Mouse (Mus musculus): ENCODE measurements around the gene Epas1. TPM values are rescaled to one million over a fixed set of nuclear protein-coding genes. Genes with fewer than 3 reads are reported as not detected.

Epas1 gene
- polyA plus RNA-seq, 1 experiment from 2014 or later = 6.1 TPM

DNA sequence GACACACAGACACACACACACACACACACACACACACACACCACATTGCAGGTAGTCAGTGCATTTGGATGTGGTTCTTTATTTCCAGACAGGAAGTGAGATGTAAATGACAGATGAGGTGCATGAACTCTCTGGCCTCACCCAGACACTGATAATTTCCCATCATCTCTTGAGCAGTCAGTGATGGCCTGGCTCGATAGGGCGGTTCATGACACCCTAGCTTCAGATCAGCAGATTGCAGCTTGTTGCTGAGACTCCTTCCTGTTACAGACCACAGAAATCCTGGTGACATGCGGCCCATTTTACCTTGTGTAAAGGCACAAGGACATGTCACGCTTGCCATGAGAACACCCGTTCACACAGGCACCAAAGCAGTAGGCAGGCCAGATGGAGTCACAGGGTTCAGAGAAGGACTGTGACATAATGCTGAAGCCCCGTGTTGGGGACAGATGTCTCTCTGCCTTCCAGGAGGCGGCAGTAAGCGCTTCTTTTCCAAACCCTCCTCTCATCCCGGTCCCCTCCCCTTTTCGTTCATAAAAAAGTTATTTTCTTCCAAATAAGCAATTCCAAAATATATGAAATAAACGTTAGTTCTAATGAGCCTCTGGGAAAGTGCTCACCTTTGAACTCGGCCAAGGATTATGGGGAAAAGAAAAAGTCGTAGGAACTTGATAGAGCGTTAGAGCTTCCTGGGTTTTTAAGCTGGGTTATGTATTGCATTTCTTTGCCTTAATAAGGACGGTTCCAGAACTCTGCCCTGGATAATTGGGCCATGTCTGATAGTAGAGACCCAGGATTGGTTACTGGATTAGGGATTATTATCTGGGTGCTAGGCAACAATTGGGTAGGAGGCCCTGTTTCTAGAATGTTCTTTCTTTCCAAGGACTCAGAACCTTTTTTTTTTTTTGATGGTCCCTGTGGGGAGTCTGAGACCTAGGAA, 26.0 kb downstream of the Epas1 start:
- H3K27me3 ChIP-seq (replicated peaks; ENCODE audit: control insufficient read depth, insufficient read depth, low read length) = no peaks in the 10 kb centered on the region
- H3K36me3 ChIP-seq (ENCODE audit: control insufficient read depth, insufficient read depth, low read length) = no peaks in the 10 kb centered on the region
- H3K4me2 ChIP-seq (ENCODE audit: low read length) = no peak overlapping the region
- H3K9me3 ChIP-seq (replicated peaks; ENCODE audit: control insufficient read depth, low read length) = no peaks in the 10 kb centered on the region
- no peak overlapping the region for H3K9ac ChIP-seq (ENCODE audit: low read length)
- WGBS = 68% methylated on average over 15 of the region's 15 CpGs
- H3K27ac ChIP-seq (ENCODE audit: low read depth, low read length) = no peak overlapping the region
- H3K4me3 ChIP-seq (ENCODE audit: low read depth, low read length) = no peak overlapping the region
- ATAC-seq (no peak), DNase-seq (ENCODE audit: low spot score) (no peak)
- 0 out of 2 replicates have a peak, but pooled peaks cover 3% of the 10 kb centered on the region for H3K4me1 ChIP-seq (ENCODE audit: control insufficient read depth, insufficient read depth, low read length)

DNA sequence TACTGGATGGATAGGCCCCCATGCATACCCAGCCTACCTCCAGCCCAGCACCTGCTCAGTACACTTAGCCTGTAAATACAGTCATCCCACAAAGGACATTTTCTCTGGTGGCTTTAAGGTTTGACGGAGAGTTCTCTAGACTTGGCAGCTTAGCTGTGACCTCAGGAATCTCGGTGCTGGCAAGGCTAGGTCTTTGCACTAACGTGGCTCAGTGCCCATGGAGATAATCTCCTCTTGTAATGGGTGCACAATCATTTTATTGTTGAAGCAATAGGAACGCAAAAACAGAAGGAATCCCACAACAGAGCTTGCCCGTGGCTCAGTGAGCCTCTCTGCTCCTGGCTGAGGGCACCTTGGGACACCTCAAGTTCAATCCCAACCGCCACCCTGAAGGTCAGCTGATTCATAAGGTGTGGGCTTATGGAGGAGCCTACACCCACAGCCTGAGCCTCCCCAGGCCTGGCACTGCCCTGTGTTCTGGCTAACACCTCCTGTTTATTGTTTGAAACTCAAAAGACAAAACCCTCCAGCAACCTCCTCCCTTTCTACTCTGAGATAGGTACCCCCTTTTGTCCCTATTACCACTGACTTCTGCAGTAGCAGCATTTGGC, 27.3 kb downstream of the Epas1 start:
- H3K27ac ChIP-seq (ENCODE audit: low read depth, low read length) = no peak overlapping the region; the same call in 1 of the 2 replicates
- no peak overlapping the region for H3K4me2 ChIP-seq (ENCODE audit: low read length)
- no peaks in the 10 kb centered on the region for H3K36me3 ChIP-seq (ENCODE audit: control insufficient read depth, insufficient read depth, low read length)
- ATAC-seq (no peak), DNase-seq (ENCODE audit: low spot score) (no peak)
- no peak overlapping the region for H3K4me3 ChIP-seq (ENCODE audit: low read depth, low read length)
- H3K9ac ChIP-seq (ENCODE audit: low read length) = no peak overlapping the region
- H3K9me3 ChIP-seq (replicated peaks; ENCODE audit: control insufficient read depth, low read length) = no peaks in the 10 kb centered on the region
- WGBS = 41% methylated on average over 6 of the region's 6 CpGs
- H3K4me1 ChIP-seq (ENCODE audit: control insufficient read depth, insufficient read depth, low read length) = 0 out of 2 replicates have a peak, but pooled peaks cover 3% of the 10 kb centered on the region
- no peaks in the 10 kb centered on the region for H3K27me3 ChIP-seq (replicated peaks; ENCODE audit: control insufficient read depth, insufficient read depth, low read length)

DNA sequence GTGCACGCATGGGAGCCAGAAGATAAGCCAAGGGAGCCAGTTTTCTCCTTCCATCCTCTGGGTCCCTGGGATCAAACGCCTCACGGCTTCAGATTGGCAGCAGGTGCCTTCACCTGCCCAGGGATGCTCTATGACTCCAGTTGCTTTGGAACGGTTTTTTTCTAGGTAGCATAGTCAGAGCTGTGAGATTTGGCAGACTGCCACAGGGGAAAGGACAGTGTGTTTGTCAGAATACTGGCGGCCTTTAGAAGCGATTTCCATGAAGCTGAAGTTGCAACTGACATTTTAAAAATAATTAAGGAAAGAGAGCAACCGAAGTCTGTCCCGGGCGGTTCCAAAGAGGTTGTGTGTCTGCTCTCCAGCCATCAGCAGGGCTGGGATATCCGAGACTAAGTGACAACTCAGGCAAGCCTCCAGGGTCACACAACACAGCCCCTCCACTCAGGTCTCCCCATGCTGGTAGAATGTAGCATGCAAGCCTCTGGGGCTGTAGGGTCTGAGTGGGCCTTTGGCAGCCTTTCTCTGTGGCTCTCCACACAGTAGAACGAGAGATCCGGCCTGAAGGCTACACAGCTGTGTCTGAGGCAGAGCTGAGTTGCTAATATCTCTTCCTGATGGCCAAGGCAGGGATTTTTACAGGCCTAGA, 28.4 kb downstream of the Epas1 start:
- H3K9ac ChIP-seq (ENCODE audit: low read length) = no peak overlapping the region
- H3K27ac ChIP-seq (ENCODE audit: low read depth, low read length) = no peak overlapping the region
- H3K27me3 ChIP-seq (replicated peaks; ENCODE audit: control insufficient read depth, insufficient read depth, low read length) = no peaks in the 10 kb centered on the region
- H3K9me3 ChIP-seq (replicated peaks; ENCODE audit: control insufficient read depth, low read length) = no peaks in the 10 kb centered on the region
- peak; percentile 44 for DNase-seq (ENCODE audit: low spot score)
- WGBS = 68% methylated on average over 12 of the region's 12 CpGs
- H3K36me3 ChIP-seq (ENCODE audit: control insufficient read depth, insufficient read depth, low read length) = no peaks in the 10 kb centered on the region
- no peak for ATAC-seq
- no peak overlapping the region for H3K4me3 ChIP-seq (ENCODE audit: low read depth, low read length)
- 0 out of 2 replicates have a peak, but pooled peaks cover 3% of the 10 kb centered on the region for H3K4me1 ChIP-seq (ENCODE audit: control insufficient read depth, insufficient read depth, low read length)
- no peak overlapping the region for H3K4me2 ChIP-seq (ENCODE audit: low read length)

DNA sequence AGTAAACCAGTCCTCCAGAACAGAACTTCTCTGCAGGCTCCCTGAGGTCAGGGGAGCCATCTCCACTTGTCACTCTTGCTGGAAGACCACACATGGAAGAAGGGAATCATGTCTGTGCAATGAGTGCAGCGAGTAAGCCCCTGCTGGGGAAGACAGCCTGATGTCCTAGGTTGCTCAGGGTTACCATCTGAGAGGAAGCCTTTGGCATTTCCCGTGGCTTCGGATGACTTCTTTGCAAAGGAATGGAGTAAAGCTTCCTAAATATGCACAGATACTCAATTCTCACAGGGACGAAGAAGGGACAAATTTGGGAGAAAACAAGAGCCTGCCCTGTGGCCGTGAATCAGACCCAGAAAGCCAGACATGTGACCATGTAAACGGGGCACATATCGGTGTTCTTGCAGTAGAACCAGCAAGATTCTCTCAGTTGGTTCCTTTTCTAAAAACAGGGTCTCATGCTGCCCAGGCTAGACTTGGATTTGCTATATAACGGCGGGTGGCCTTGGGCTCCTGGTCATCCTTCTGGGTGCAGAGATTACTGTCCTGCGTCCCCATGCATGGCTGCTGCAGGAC, 31.0 kb downstream of the Epas1 start:
- ATAC-seq = no peak
- 88% methylated on average over 10 of the region's 10 CpGs for WGBS

DNA sequence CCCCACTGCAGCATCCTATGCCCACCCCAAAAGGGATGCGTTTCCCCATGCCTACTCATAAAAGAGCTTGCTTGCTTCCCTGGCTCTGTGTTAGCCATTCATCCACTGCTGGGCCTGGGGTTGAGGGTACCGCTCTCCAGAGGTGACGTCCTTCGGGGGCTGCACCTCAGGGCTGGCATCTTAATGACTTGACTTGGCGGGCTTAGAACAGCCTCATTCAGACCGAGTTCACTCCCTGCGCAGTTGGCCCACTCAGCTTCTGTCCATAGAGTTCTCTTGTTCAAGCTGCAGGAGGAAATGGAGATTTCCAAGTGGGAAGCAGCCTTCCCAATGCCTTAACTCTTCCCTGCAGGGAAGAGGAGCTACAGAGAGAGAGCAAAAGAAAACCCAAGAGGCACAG, 32.1 kb downstream of the Epas1 start:
- Histone ChIP-seq H3K9ac (ENCODE audit: low read length) (no peak overlapping the region), H3K4me3 (ENCODE audit: low read depth, low read length) (no peak overlapping the region), H3K36me3 (ENCODE audit: control insufficient read depth, insufficient read depth, low read length) (no peaks in the 10 kb centered on the region), H3K27ac (ENCODE audit: low read depth, low read length) (no peak overlapping the region), H3K4me2 (ENCODE audit: low read length) (no peak overlapping the region), H3K4me1 (ENCODE audit: control insufficient read depth, insufficient read depth, low read length) (0 out of 2 replicates have a peak, but pooled peaks cover 3% of the 10 kb centered on the region), H3K9me3 (replicated peaks; ENCODE audit: control insufficient read depth, low read length) (no peaks in the 10 kb centered on the region), H3K27me3 (replicated peaks; ENCODE audit: control insufficient read depth, insufficient read depth, low read length) (no peaks in the 10 kb centered on the region)
- 54% methylated on average over 7 of the region's 7 CpGs for WGBS
- ATAC-seq (no peak), DNase-seq (ENCODE audit: low spot score) (no peak)

More for the DNA sequence above, 31.0 kb downstream of the Epas1 start:
- H3K36me3 ChIP-seq (ENCODE audit: control insufficient read depth, insufficient read depth, low read length) = no peaks in the 10 kb centered on the region
- no peak overlapping the region for H3K27ac ChIP-seq (ENCODE audit: low read depth, low read length)
- no peak overlapping the region for H3K9ac ChIP-seq (ENCODE audit: low read length)
- H3K9me3 ChIP-seq (replicated peaks; ENCODE audit: control insufficient read depth, low read length) = no peaks in the 10 kb centered on the region
- H3K4me1 ChIP-seq (ENCODE audit: control insufficient read depth, insufficient read depth, low read length) = 0 out of 2 replicates have a peak, but pooled peaks cover 3% of the 10 kb centered on the region
- no peak for DNase-seq (ENCODE audit: low spot score)
- no peak overlapping the region for H3K4me3 ChIP-seq (ENCODE audit: low read depth, low read length)
- no peak overlapping the region for H3K4me2 ChIP-seq (ENCODE audit: low read length)
- H3K27me3 ChIP-seq (replicated peaks; ENCODE audit: control insufficient read depth, insufficient read depth, low read length) = no peaks in the 10 kb centered on the region

DNA sequence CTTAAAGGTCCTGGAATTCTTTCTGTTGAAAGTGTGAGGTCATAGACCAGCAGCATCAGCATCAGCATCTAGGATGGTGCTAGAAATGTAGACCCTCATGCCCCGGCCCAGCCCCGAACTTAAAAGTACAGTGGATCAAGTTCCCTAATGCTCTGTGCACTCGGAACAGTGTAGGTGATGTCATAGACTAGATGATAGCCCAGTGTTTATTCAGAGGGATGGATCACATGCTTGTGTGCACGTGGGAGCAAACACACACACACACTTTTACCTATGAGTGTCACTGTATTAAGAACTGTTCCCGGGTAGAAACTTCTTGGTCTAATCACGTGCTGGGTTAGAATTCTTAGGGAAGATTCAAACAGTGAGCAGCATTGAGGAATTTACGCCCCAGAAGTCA, 33.0 kb downstream of the Epas1 start:
- Histone ChIP-seq H3K36me3 (ENCODE audit: control insufficient read depth, insufficient read depth, low read length) (no peaks in the 10 kb centered on the region), H3K4me3 (ENCODE audit: low read depth, low read length) (no peak overlapping the region), H3K9me3 (replicated peaks; ENCODE audit: control insufficient read depth, low read length) (no peaks in the 10 kb centered on the region), H3K9ac (ENCODE audit: low read length) (no peak overlapping the region), H3K27ac (ENCODE audit: low read depth, low read length) (no peak overlapping the region), H3K4me2 (ENCODE audit: low read length) (no peak overlapping the region), H3K4me1 (ENCODE audit: control insufficient read depth, insufficient read depth, low read length) (0 out of 2 replicates have a peak, but pooled peaks cover 3% of the 10 kb centered on the region), H3K27me3 (replicated peaks; ENCODE audit: control insufficient read depth, insufficient read depth, low read length) (no peaks in the 10 kb centered on the region)
- 88% methylated on average over 7 of the region's 7 CpGs for WGBS
- DNase-seq (ENCODE audit: low spot score) = no peak
- ATAC-seq = no peak

DNA sequence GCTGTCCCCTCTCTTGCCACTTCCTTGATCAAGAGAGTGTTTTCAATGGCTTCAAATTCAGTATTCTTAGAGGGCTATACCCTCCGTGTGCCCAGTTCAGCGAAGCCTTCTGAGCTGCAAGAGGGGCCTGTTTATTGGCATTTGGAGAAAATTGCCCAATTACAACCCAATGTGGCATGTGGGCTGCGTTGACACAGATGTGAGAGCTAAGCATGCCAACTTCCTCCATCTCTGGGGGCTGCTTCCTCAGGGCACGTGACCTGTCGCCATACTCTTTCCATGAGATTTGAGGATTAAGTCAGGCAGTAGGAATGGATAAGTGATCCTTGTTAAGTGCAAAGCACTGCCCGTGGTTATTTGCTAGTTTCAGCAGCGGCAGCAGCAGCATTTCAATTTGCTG, 34.3 kb downstream of the Epas1 start:
- DNase-seq (ENCODE audit: low spot score) = no peak
- Histone ChIP-seq H3K9me3 (replicated peaks; ENCODE audit: control insufficient read depth, low read length) (no peaks in the 10 kb centered on the region), H3K36me3 (ENCODE audit: control insufficient read depth, insufficient read depth, low read length) (no peaks in the 10 kb centered on the region), H3K4me2 (ENCODE audit: low read length) (no peak overlapping the region), H3K27me3 (replicated peaks; ENCODE audit: control insufficient read depth, insufficient read depth, low read length) (no peaks in the 10 kb centered on the region), H3K4me3 (ENCODE audit: low read depth, low read length) (no peak overlapping the region), H3K27ac (ENCODE audit: low read depth, low read length) (no peak overlapping the region), H3K9ac (ENCODE audit: low read length) (no peak overlapping the region), H3K4me1 (ENCODE audit: control insufficient read depth, insufficient read depth, low read length) (no peaks in the 10 kb centered on the region)
- ATAC-seq = no peak
- 62% methylated on average over 7 of the region's 7 CpGs for WGBS

DNA sequence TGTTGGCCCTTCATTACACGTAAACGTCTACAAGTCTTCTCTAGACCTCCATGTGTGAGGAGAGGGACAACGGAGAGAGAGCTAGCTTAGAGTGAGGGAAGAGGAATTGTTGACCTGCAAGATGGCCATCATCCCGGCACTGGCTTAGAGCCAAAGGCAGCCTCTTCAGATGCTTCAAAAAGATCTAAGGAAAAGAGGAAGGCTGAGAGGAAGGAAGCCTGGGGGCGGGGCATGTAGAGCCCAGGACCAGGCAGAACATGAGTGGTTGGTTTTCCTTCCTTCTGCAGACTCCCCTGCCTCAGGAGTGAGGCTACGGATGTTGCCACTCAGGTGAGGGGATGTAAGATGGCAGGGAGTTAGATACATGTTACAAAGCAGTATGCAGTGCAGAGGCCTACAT, 34.8 kb downstream of the Epas1 start:
- H3K27ac ChIP-seq (ENCODE audit: low read depth, low read length) = no peak overlapping the region
- ATAC-seq (no peak), DNase-seq (ENCODE audit: low spot score) (no peak)
- no peaks in the 10 kb centered on the region for H3K9me3 ChIP-seq (replicated peaks; ENCODE audit: control insufficient read depth, low read length)
- no peak overlapping the region for H3K4me3 ChIP-seq (ENCODE audit: low read depth, low read length)
- no peaks in the 10 kb centered on the region for H3K4me1 ChIP-seq (ENCODE audit: control insufficient read depth, insufficient read depth, low read length)
- WGBS = 81% methylated on average over 6 of the region's 6 CpGs
- H3K4me2 ChIP-seq (ENCODE audit: low read length) = no peak overlapping the region
- no peak overlapping the region for H3K9ac ChIP-seq (ENCODE audit: low read length)
- no peaks in the 10 kb centered on the region for H3K27me3 ChIP-seq (replicated peaks; ENCODE audit: control insufficient read depth, insufficient read depth, low read length)
- H3K36me3 ChIP-seq (ENCODE audit: control insufficient read depth, insufficient read depth, low read length) = no peaks in the 10 kb centered on the region
